Mouse (Mus musculus) heart, postnatal 0 days (tissue): Measurements from ENCODE around the gene Phlpp2.

Experiments
- CTCF ChIP-seq: IDR thresholded peaks from 2 replicates; pipeline ENCODE4 v1.5.1; 2016; ENCODE audit warnings: antibody characterized with exemption, control low read depth, low read depth
- EP300 ChIP-seq: IDR thresholded peaks from 2 replicates; pipeline ENCODE4 v1.6.1; 2016; ENCODE audit warnings: antibody characterized with exemption, low read depth

- TF ChIP-seq EP300 = no peak
- peak; percentile 50 for TF ChIP-seq CTCF
Observed at GRCm38 (mm10) chr8:109868003-109868679, at the start of gene Phlpp2.
